Mouse (Mus musculus) adrenal gland, adult 18-20 months (tissue): Measurements from ENCODE around the gene Gm5065. TPM values are rescaled to one million over a fixed set of nuclear protein-coding genes. Genes with fewer than 3 reads are reported as not detected.

ENCODE experiments used
- DNase-seq, 2 experiments: peaks; one replicate each; pipeline ENCODE4 v3.0.0; 2021 to 2022; ENCODE audit warnings: low spot score in 2 of 2
- long read RNA-seq, 2 experiments: library from polyadenylated mRNA; stranded (forward); transcript quantifications; one replicate each; pipeline ENCODE4 v2.0.0; 2021
- total RNA-seq, 2 experiments: library from RNA; stranded (reverse); gene quantifications; 1 replicate in 1 of 2; 2 replicates in 1 of 2; pipeline ENCODE4 v1.2.3; 2021

Gene Gm5065
- total RNA-seq: not detected
- long read RNA-seq, experiment 1: 0 reads
- long read RNA-seq, experiment 2: 0 reads

GRCm38 (mm10) chr7:5350237-5350636, at the start of gene Gm5065:
Gm5065 (plus strand) TSS chr7:5350537.
- DNase-seq: no peak

GRCm38 (mm10) chr7:5327511-5327910, 22.8 kb upstream of the Gm5065 start:
- no peak for DNase-seq

GRCm38 (mm10) chr7:5350935-5351334, 598 bp downstream of the Gm5065 start, which contains the start of gene Nlrp2:
Nlrp2 (minus strand) TSS chr7:5351035.
- no peak for DNase-seq

GRCm38 (mm10) chr7:5363599-5363998, 13.3 kb downstream of the Gm5065 start:
- DNase-seq: no peak

- no peak for DNase-seq
Measured at GRCm38 (mm10) chr7:5366724-5367123, 16.4 kb downstream of the Gm5065 start.

- DNase-seq: no peak
Measured at GRCm38 (mm10) chr7:5406201-5406600, 55.9 kb downstream of the Gm5065 start.

Other genes starting within 250 kb of the Gm5065 start
- under 1 TPM in 1 of 2 experiments, not detected in 1; 0.22 TPM for gene Rfpl4, start 233.6 kb upstream of the Gm5065 start, total RNA-seq
- gene Rasl2-9, start 224.6 kb upstream of the Gm5065 start, total RNA-seq: 1 to 10 TPM; 1.5 to 2.0 TPM
- not detected for gene Vmn1r55, start 200.9 kb upstream of the Gm5065 start, total RNA-seq
- gene Vmn1r56, start 153.8 kb upstream of the Gm5065 start, total RNA-seq: not detected
- not detected for gene Vmn1r57, start 132.0 kb upstream of the Gm5065 start, total RNA-seq
- gene Nlrp2, start 498 bp downstream of the Gm5065 start, total RNA-seq: not detected
- gene Vmn1r58, start 62.9 kb downstream of the Gm5065 start, total RNA-seq: not detected
- gene Vmn1r59, start 106.2 kb downstream of the Gm5065 start, total RNA-seq: not detected
- not detected for gene Vmn2r28, start 143.4 kb downstream of the Gm5065 start, total RNA-seq
- gene Vmn1r60, start 196.8 kb downstream of the Gm5065 start, total RNA-seq: not detected